Mouse (Mus musculus): ENCODE measurements around the gene Tmem30b.

DNA sequence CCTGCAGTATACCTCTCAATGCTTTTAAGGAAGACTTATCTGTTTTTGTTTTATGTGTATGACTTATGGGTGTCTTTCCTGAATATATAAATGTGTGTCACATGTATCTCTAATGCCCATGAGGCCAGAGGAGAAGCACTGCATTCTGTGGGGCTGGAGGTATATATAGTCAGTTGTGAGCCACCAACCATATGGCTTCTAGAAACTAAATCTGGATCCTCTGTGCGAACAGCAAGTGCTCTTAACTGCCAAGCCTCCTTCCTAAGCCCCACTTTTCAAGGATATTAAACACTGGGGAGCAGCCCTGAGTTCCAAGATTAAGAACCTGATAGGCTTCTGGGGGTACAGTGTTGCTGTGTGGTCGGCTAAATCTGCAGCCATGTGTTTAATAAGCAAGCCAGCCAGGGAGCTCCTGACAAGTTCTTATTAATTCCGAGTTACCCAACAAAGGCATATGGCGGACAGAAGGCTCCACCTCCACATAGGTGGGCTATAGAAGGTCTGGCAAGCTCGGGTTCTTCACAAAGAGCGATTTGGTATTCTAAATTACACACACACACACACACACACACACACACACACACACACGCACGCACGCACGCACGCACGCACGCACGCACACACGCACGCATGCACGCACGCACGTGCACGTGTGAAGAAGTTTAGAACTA is 12.5 kb upstream of the Tmem30b start:
- TF ChIP-seq POLR2A (IDR thresholded peaks at IDR 0.05; ENCODE audit: borderline replicate concordance, extremely low read depth, low read depth, low read length) (no peak), CTCF (IDR thresholded peaks at IDR 0.05; ENCODE audit: insufficient read depth, low read length) (no peak)
